Mouse (Mus musculus) thymus, adult 2 months (tissue): Measurements from ENCODE around the gene Kpnb1.

Experiments used
- CTCF ChIP-seq: fragments of 200-500 bp; IDR thresholded peaks from 2 replicates; pipeline ENCODE4 v1.5.1; 2012; ENCODE audit warnings: mild to moderate bottlenecking, control low read depth, low read length, moderate library complexity, borderline replicate concordance; ENCODE audit not compliant: control insufficient read depth, poor library complexity, insufficient read depth; ENCODE audit errors: extremely low read depth
- POLR2A ChIP-seq: fragments of 200-500 bp; IDR thresholded peaks from 2 replicates; pipeline ENCODE4 v1.6.1; 2012; ENCODE audit warnings: mild to moderate bottlenecking, low read length, control low read depth, moderate library complexity; ENCODE audit not compliant: control insufficient read depth, poor library complexity, insufficient read depth; ENCODE audit errors: extremely low read depth

- no peak for TF ChIP-seq CTCF
- no peak for TF ChIP-seq POLR2A
These were observed 35.7 kb downstream of the Kpnb1 start for GRCm38 (mm10) chr11:97152023-97152426.
